Mouse (Mus musculus) embryonic fibroblast, embryonic 13.5 days (primary cell): ENCODE results near the gene Cenpa. TPM values are rescaled to one million over a fixed set of nuclear protein-coding genes. Genes with fewer than 3 reads are reported as not detected.

Experiments
- H3K27ac ChIP-seq: 2 replicates; pipeline ENCODE4 v1.5.1; 2012; ENCODE audit warnings: low read length, control low read depth, inconsistent platforms; ENCODE audit not compliant: insufficient read depth
- H3K4me1 ChIP-seq: 2 replicates; pipeline ENCODE4 v1.6.1; 2011; ENCODE audit warnings: low read length; ENCODE audit not compliant: control insufficient read depth, insufficient read depth
- H3K4me3 ChIP-seq: 2 replicates; pipeline ENCODE4 v1.5.1; 2011; ENCODE audit warnings: mild to moderate bottlenecking, control low read depth, low read length; ENCODE audit not compliant: insufficient read depth
- CTCF ChIP-seq: IDR thresholded peaks from 2 replicates; pipeline ENCODE4 v1.5.1; 2011; ENCODE audit warnings: mild to moderate bottlenecking, control low read depth, low read length, moderate library complexity, borderline replicate concordance; ENCODE audit not compliant: insufficient read depth
- POLR2A ChIP-seq: IDR thresholded peaks from 2 replicates; pipeline ENCODE4 v1.6.1; 2011; ENCODE audit warnings: low read depth, mild to moderate bottlenecking, control low read depth, low read length, moderate library complexity
- polyA plus RNA-seq: library from polyadenylated mRNA; stranded (reverse); fragments of >200 nt; gene quantifications from 2 replicates; pipeline ENCODE4 v1.2.4, GENCODE M21; 2011; ENCODE audit warnings: low read depth; ENCODE audit not compliant: missing spikeins, insufficient read length

The Cenpa gene
- polyA plus RNA-seq, 1 experiment: 59.8 TPM

DNA sequence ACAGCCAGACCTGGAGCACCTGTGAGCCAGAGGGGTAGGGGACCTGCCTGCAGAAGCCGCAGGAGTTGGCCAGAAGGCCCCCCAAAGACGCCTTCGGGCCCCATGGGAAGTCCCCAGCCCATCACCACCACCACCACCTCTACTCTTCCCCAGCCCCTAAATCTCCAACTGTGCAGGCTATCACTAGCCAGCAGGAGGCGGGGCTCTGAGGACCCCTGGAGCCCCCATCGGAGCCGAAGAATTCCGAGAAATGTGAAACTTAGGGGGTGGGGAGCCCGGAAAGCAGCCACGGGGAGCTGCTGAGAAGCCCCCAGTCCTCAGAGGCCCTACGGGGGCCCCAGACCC lies 43.8 kb upstream of the Cenpa start:
- TF ChIP-seq CTCF (no peak), POLR2A (no peak)
- Histone ChIP-seq H3K27ac (no peak overlapping the region), H3K4me1 (no peaks in the 10 kb centered on the region), H3K4me3 (no peak overlapping the region; the same call in 1 of the 2 replicates)

DNA sequence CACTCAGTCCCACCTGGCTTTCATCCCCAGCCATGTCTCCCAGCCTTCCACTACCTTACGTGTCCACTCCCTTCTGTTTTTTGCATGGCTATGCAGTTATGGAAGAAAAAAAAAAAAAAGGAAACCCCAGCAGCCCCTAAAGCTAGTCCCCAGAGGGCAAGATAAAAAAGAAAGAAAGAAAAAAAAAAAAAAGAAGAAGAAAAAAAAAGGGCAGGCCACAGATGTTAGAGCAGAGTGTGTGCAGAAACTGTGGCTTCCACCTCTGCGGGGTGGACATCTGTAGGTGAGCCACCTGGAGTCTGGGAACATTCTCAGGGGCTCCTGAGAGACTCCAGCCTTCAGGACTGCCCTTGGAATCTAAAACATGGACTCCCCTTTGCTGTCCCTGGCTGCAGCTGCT lies 43.2 kb upstream of the Cenpa start:
- Histone ChIP-seq H3K4me1 (no peaks in the 10 kb centered on the region), H3K4me3 (no peak overlapping the region), H3K27ac (no peak overlapping the region)
- TF ChIP-seq CTCF (no peak), POLR2A (no peak)

DNA sequence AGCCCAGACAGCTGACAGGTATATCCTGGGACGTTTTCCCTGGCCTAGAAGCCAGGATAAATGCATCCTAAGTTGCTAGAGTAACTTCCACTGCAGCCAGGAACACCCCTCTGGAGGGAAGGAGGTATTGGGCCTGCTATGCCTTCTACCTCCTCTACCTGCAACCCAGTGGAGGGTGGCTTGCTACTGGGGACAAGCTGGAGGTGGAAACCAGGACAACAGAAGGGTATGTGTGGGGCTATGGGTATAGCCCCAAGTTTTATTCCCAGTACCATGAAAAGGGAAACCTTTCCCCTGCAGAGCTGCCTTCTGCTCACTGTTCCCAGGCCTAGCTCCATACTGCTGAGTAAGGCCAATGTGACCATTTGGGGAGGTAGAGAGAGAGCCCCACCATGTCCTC lies 42.3 kb upstream of the Cenpa start:
- H3K27ac ChIP-seq: no peak overlapping the region
- no peaks in the 10 kb centered on the region for H3K4me1 ChIP-seq
- H3K4me3 ChIP-seq: no peak overlapping the region
- TF ChIP-seq CTCF (no peak), POLR2A (no peak)

DNA sequence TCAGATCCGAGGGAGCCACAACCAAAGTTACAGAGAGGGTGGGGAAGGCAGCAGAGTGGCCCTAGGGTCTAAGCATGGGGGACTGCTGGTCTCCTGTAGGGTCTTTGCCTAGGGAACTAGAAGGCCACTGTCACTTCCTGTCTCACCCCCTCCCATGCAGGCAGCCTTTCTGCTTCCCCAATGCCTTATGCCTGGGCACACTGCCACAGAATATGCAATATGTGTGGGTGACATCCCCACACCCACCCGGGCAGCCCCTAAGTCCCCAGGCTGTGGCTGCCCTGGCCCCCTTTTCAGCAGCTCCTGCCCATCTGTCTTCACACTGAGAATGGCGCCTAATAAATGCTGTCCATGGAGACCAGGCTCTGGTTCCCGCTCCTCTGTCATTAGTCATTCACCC lies 41.7 kb upstream of the Cenpa start:
- H3K27ac ChIP-seq: no peak overlapping the region
- TF ChIP-seq CTCF: no peak
- no peaks in the 10 kb centered on the region for H3K4me1 ChIP-seq

DNA sequence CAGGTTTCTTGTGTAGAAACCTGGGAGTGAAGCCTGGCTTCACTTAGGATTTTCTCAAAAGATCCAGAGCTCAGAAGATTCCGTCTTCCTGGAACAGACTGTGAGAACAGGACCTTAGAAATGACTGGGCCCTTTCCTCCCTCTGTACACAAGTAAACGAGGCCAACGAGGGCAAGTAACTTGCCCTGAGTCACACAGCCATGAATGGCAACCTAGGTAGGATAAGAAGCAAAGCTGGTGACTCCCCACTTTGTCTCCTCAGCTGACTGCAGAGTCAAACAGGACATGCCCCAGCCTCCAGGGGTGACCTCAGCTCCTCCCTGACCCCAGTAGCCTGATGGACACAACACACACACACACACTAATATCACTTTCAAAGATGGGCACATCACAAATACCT lies 41.2 kb upstream of the Cenpa start:
- H3K4me3 ChIP-seq: no peak overlapping the region
- no peak overlapping the region for H3K27ac ChIP-seq
- no peaks in the 10 kb centered on the region for H3K4me1 ChIP-seq
- no peak for TF ChIP-seq POLR2A
- TF ChIP-seq CTCF: no peak

More for the DNA sequence above, 41.7 kb upstream of the Cenpa start:
- H3K4me3 ChIP-seq: no peak overlapping the region

DNA sequence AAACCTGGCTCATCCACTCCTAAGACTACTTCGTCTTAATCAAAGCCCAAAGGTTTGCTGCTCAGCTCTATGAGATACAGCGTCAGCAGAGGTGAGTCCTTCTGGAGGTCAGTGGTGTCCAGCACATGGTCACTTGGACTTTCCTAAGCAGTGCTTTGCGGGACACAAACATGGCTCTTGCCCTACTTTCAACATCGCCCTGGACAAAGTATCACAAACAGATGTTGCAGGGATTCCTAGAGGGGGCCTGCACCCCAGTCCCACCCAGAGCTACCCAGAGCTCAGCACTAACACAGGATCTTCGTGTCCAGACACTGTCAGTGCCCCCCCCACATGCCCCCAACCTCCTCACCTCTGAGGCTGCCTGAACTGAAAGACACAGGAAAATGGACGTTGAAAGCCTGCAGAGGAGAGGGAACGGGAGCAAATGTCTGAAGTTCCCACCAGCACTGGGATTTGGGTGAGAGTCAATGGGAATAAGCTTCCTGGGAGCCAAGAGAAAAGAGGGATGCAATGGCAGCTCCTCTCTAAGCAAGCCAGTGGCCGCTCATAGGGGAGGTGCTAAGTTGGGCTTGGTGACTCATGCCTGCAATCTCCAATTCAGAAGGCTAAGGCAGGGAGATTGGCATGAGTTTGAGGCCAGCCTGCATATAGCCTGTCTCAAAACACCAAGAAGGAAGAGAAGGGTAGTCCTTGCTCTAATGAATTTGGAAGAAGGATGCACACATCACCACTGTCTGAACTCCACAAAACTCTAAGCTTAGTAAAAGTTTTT lies 40.1 kb upstream of the Cenpa start:
- H3K27ac ChIP-seq: no peak overlapping the region
- no peak for TF ChIP-seq CTCF
- TF ChIP-seq POLR2A: no peak

DNA sequence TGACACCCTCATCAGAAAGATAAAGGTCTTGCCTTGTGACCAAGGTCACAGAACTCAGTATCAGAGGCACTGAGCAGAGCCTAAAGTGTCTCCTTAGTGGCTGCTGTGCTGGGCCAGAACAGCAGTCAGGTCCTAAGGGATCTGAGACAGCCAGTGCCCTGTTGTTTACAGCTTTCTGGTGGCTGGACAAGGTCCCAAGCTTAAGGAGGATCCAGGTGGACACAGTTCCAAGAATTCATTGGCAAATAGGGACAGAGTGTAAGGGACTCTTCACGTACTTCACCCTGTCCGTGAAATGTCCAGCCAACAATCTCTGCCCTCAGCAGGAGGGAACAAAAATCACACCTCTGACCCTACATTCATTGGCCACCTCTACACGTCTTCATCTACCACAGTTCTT lies 38.1 kb upstream of the Cenpa start:
- TF ChIP-seq POLR2A (no peak), CTCF (no peak)
- Histone ChIP-seq H3K4me3 (no peak overlapping the region), H3K27ac (no peak overlapping the region), H3K4me1 (no peaks in the 10 kb centered on the region)

More for the DNA sequence above, 40.1 kb upstream of the Cenpa start:
- Histone ChIP-seq H3K4me1 (no peaks in the 10 kb centered on the region), H3K4me3 (no peak overlapping the region)

DNA sequence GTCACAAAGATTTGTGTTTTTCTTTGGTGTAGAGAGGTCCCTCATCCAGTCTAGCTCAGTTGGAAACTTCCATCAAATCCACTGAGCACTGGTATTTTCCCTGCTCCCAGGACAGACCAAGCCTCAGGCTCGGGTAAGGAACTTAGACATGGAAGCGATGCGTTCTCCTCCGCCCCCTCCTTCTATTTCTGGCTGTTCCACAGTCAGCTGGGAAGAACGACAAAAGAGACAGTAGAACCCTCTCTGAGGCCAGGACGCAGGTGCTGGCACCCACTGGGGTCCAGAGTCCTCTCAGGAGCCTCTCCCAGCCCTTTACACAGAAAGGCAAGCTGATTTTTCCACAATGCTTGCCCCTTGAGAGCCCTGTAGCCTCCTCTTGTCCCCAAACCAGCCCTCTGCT lies 36.2 kb upstream of the Cenpa start:
- TF ChIP-seq POLR2A: no peak
- TF ChIP-seq CTCF: no peak
- H3K27ac ChIP-seq: no peak overlapping the region
- no peaks in the 10 kb centered on the region for H3K4me1 ChIP-seq
- H3K4me3 ChIP-seq: no peak overlapping the region

DNA sequence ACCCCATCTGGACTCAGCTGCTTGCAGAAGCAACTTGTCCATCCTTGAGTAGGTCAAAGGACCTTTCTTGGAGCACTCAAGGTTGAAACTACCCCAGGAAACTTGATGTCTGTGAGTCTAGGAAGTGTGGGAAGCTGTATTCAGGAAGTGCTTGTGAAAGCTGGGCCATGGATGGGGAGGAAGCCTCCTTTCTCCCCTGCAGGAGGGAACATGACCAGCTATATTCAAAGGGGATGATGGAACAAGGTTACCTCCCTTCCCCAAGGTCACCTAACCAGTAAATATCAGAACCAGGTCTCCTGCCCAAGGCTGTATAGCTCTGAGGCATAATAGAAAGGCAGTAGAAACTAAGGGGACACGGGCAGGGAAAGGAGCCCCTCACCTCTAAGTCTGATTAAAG lies 34.4 kb upstream of the Cenpa start:
- no peaks in the 10 kb centered on the region for H3K4me1 ChIP-seq
- H3K4me3 ChIP-seq: no peak overlapping the region
- TF ChIP-seq POLR2A (no peak), CTCF (no peak)
- no peak overlapping the region for H3K27ac ChIP-seq

DNA sequence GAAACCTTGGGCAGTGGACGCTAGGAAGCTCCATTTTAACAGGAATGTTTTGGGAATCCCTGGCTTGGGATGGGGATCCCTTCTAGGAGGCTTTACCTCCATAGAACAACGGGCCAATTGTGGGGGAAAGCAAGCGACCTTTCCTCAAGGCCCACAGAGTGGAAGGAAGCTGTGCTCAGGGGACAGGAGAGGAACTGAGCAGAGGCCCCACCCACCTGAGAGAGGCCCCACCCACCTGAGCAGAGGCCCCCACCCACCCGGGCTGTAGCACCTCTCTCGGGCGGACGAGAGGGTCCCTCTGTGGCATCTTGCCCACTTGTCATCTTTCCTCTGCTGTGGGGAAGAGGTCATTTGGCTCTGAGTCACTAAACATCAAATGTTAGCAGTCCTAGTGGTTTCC lies 29.6 kb upstream of the Cenpa start:
- H3K27ac ChIP-seq: no peak overlapping the region
- H3K4me1 ChIP-seq: no peaks in the 10 kb centered on the region
- H3K4me3 ChIP-seq: no peak overlapping the region
- TF ChIP-seq POLR2A: no peak
- no peak for TF ChIP-seq CTCF

DNA sequence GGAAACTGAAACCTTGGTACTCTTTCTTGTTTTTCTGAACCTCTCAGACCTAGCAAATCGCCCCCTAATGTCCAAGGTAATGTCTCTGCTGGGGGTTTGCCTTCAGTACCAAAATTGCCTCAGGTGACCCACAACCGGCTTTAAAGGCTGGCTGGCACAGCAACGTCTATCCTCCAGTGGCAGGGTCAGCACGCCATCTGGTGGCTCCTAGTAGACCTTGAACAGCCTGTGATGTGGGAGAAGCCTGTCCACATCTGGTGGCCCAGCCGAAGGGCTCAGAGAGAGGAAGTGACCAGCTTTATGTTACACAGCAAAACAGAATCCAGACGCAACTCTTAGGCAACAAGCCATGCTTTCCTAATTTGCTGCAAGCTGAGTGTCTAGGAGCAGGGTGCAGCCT lies 28.5 kb upstream of the Cenpa start:
- H3K4me3 ChIP-seq: no peak overlapping the region
- H3K4me1 ChIP-seq: no peaks in the 10 kb centered on the region; the same call in 1 of the 2 replicates
- H3K27ac ChIP-seq: no peak overlapping the region
- no peak for TF ChIP-seq POLR2A
- peak; percentile 77 for TF ChIP-seq CTCF
